10 mouse cellular contexts compared by ENCODE assay signal in the genomic region with DNA sequence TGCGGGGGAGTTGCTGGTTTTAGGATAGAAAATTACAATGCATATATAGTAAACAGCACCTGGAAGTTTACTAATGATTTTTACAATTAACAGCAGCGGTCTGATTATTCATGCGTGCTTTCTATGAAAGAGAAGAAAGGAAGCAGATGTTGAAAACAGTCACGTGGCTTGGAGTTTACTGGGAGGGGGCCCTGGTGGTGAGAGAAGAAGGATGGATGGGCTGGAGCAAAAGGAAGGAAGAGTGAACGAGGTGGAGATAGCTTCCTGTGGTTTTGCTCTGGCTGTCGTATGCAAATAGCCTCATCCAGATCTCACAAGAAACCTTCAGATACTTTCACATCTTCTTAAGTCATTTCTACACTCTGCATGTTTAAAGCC.
A peak's percentile ranks its signal among the peaks of the same experiment; 100 is the strongest.
DNase-seq lines count a peak whose midpoint lies in the region; ATAC-seq and TF ChIP-seq lines count a peak whose summit lies in the region.
"Had no signal": no experiment of that assay in that cellular context is flagged by ENCODE, and none has a peak within 500 bp of the region (broad histone marks: within the 10 kb centered on the region; RNA-seq: fewer than 3 reads in every experiment).

No protein-coding gene starts in this region.

- H3K4me1 ChIP-seq in heart, embryonic 11.5 days (ENCODE audit: control insufficient read depth, insufficient read depth, low read length): no peaks in the 10 kb centered on the region
- peaks cover 12% of the 10 kb centered on the region for H3K4me1 ChIP-seq in hindbrain, embryonic 10.5 days (replicated peaks)
- H3K4me1 ChIP-seq in midbrain, embryonic 10.5 days: peaks cover 13% of the 10 kb centered on the region
- H3K4me1 ChIP-seq in lung, postnatal 0 days (ENCODE audit: insufficient read depth, low read depth, low read length): no peaks in the 10 kb centered on the region

- H3K4me2 ChIP-seq in heart, embryonic 11.5 days: peak overlapping the region; percentile 53
- no peak overlapping the region for H3K4me2 ChIP-seq in lung, postnatal 0 days (replicated peaks; ENCODE audit: low read depth, low read length)

- H3K4me3 ChIP-seq in heart, embryonic 11.5 days (ENCODE audit: low read depth, low read length): 0 out of 2 replicates have a peak overlapping the region, but pooled peaks have one; percentile 3
- H3K4me3 ChIP-seq in hindbrain, embryonic 10.5 days: peak overlapping the region; percentile 44
- H3K4me3 ChIP-seq in midbrain, embryonic 10.5 days: peak overlapping the region; percentile 44
- H3K4me3 ChIP-seq in lung, postnatal 0 days (ENCODE audit: low read depth, low read length): no peak overlapping the region
- H3K4me3 ChIP-seq: myocyte had no signal

- H3K36me3 ChIP-seq in heart, embryonic 11.5 days (ENCODE audit: control insufficient read depth, insufficient read depth, low read length): no peaks in the 10 kb centered on the region
- H3K36me3 ChIP-seq in hindbrain, embryonic 10.5 days: no peaks in the 10 kb centered on the region
- no peaks in the 10 kb centered on the region for H3K36me3 ChIP-seq in midbrain, embryonic 10.5 days
- H3K36me3 ChIP-seq in lung, postnatal 0 days (ENCODE audit: insufficient read depth, low read length): no peaks in the 10 kb centered on the region

- DNase-seq in heart, adult 18-20 months: no peak
- peak; percentile 26 for DNase-seq in CD4-positive helper T cell, adult 2 months (ENCODE audit: low read depth, low spot score)
- peak; percentile 5 for DNase-seq in hindbrain, embryonic 10.5 days (ENCODE audit: low spot score)
- DNase-seq in midbrain, embryonic 10.5 days (ENCODE audit: low spot score): no peak
- DNase-seq in layer of hippocampus, postnatal 25 days (ENCODE audit: extremely low spot score in 1 of 2, low spot score in 1 of 2): no peak
- DNase-seq in adrenal gland, postnatal 10 days: no peak
- DNase-seq in lung, postnatal 0 days (ENCODE audit: low spot score): no peak
- DNase-seq: left cerebral cortex, postnatal 4 days had no signal

- no peak for TF ChIP-seq EP300 in lung, postnatal 0 days (IDR thresholded peaks at IDR 0.05)

- no peaks in the 10 kb centered on the region for H3K27me3 ChIP-seq in heart, embryonic 11.5 days (ENCODE audit: control insufficient read depth, insufficient read depth, low read length)
- no peaks in the 10 kb centered on the region for H3K27me3 ChIP-seq in hindbrain, embryonic 10.5 days (ENCODE audit: insufficient read depth, poor library complexity, severe bottlenecking)
- H3K27me3 ChIP-seq in midbrain, embryonic 10.5 days (ENCODE audit: low read depth, poor library complexity, severe bottlenecking): no peaks in the 10 kb centered on the region
- H3K27me3 ChIP-seq in lung, postnatal 0 days (replicated peaks; ENCODE audit: insufficient read depth, low read length): no peaks in the 10 kb centered on the region

- no peak overlapping the region for H3K27ac ChIP-seq in heart, embryonic 11.5 days (ENCODE audit: low read depth, low read length)
- peak overlapping the region; percentile 74 for H3K27ac ChIP-seq in hindbrain, embryonic 10.5 days
- peak overlapping the region; percentile 76 for H3K27ac ChIP-seq in midbrain, embryonic 10.5 days (replicated peaks)
- no peak overlapping the region for H3K27ac ChIP-seq in lung, postnatal 0 days (ENCODE audit: low read length)

- 20% methylated on average over 6 of the region's 6 CpGs for WGBS in heart, embryonic 11.5 days (ENCODE audit: insufficient replicate concordance)
- 15% methylated on average over 6 of the region's 6 CpGs for WGBS in hindbrain, embryonic 10.5 days
- 17% methylated on average over 6 of the region's 6 CpGs for WGBS in midbrain, embryonic 10.5 days
- WGBS in lung, postnatal 0 days: 15% methylated on average over 6 of the region's 6 CpGs

- ATAC-seq in heart, embryonic 11.5 days (replicated peaks; ENCODE audit: insufficient number of reproducible peaks, low FRiP score, low TSS enrichment): no peak
- no peak for ATAC-seq in lung, postnatal 0 days

- no peaks in the 10 kb centered on the region for H3K9me3 ChIP-seq in heart, embryonic 11.5 days (replicated peaks; ENCODE audit: control insufficient read depth, low read length)
- H3K9me3 ChIP-seq in hindbrain, embryonic 10.5 days: no peaks in the 10 kb centered on the region
- no peaks in the 10 kb centered on the region for H3K9me3 ChIP-seq in midbrain, embryonic 10.5 days (replicated peaks)
- H3K9me3 ChIP-seq in lung, postnatal 0 days (ENCODE audit: low read length): no peaks in the 10 kb centered on the region

- no peak for TF ChIP-seq CTCF in lung, postnatal 0 days (IDR thresholded peaks at IDR 0.05)

- peak overlapping the region; percentile 18; the same call in 1 of the 2 replicates for H3K9ac ChIP-seq in heart, embryonic 11.5 days (ENCODE audit: low read depth, low read length)
- H3K9ac ChIP-seq in lung, postnatal 0 days (replicated peaks; ENCODE audit: low read depth): no peak overlapping the region

Comparison
In these comparisons a context has a peak if more than half of its experiments do, and no peak if none do; other contexts are left out.
1. H3K27ac ChIP-seq: peak in hindbrain, embryonic 10.5 days (single experiment) and midbrain, embryonic 10.5 days (single experiment); none in heart, embryonic 11.5 days (single experiment) and lung, postnatal 0 days (single experiment).
2. DNase-seq: peak in CD4-positive helper T cell, adult 2 months (single experiment) and hindbrain, embryonic 10.5 days (single experiment); none in heart, adult 18-20 months (0 of 2), midbrain, embryonic 10.5 days (single experiment), layer of hippocampus, postnatal 25 days (0 of 2), adrenal gland, postnatal 10 days (single experiment) and lung, postnatal 0 days (single experiment).